Mouse (Mus musculus) testis, adult 2 months (tissue): ENCODE results near the gene Morc1.

Source experiments
- CTCF ChIP-seq: fragments of 200-500 bp; IDR thresholded peaks from 2 replicates; pipeline ENCODE4 v1.5.1; 2012; ENCODE audit warnings: low read depth, mild to moderate bottlenecking, inconsistent platforms, low read length, moderate library complexity; ENCODE audit not compliant: control insufficient read depth, insufficient read depth, insufficient replicate concordance
- POLR2A ChIP-seq: fragments of 200-500 bp; IDR thresholded peaks from 2 replicates; pipeline ENCODE4 v1.6.1; 2012; ENCODE audit warnings: low read depth, mild to moderate bottlenecking, inconsistent platforms, low read length, moderate library complexity; ENCODE audit not compliant: control insufficient read depth

GRCm38 (mm10) chr16:48603735-48604211, 172.7 kb downstream of the Morc1 start:
- TF ChIP-seq POLR2A (no peak), CTCF (no peak)
